Mouse (Mus musculus) stomach, embryonic 14.5 days (tissue): ENCODE data around the gene Bglap3. TPM values are rescaled to one million over a fixed set of nuclear protein-coding genes. Genes with fewer than 3 reads are reported as not detected.
"Not testable (repeated sequence)": the region's sequence is repeated elsewhere in the genome, so short reads cannot be mapped to it uniquely, and the experiment has no call there.

Source experiments
- ATAC-seq: fragments of 200-750 bp; cut with Nextera tagmentation; 2 replicates; pipeline ENCODE4 v1.8.0; 2017; ENCODE audit warnings: low read depth, moderate TSS enrichment; ENCODE audit not compliant: insufficient number of reproducible peaks, insufficient read depth, low FRiP score
- H3K27ac ChIP-seq: fragments of 300-500 bp; sonication (generic); 2 replicates; pipeline ENCODE4 v1.5.1; 2014; ENCODE audit warnings: mild to moderate bottlenecking, low read length, moderate library complexity, mixed read lengths
- H3K27me3 ChIP-seq: fragments of 300-500 bp; sonication (generic); 2 replicates; pipeline ENCODE4 v1.6.1; 2014; ENCODE audit warnings: low read length, control low read depth, mixed read lengths; ENCODE audit not compliant: control insufficient read depth, insufficient read depth
- H3K36me3 ChIP-seq: fragments of 300-500 bp; sonication (generic); 2 replicates; pipeline ENCODE4 v1.6.1; 2014; ENCODE audit warnings: mild to moderate bottlenecking, control low read depth, low read length, moderate library complexity, mixed read lengths; ENCODE audit not compliant: control insufficient read depth, insufficient read depth
- H3K4me1 ChIP-seq: fragments of 300-500 bp; sonication (generic); 2 replicates; pipeline ENCODE4 v1.6.1; 2014; ENCODE audit warnings: low read length, control low read depth, mixed read lengths; ENCODE audit not compliant: control insufficient read depth, insufficient read depth
- H3K4me2 ChIP-seq: fragments of 300-500 bp; sonication (generic); replicated peaks from 2 replicates; pipeline ENCODE4 v1.6.1; 2014; ENCODE audit warnings: low read depth, low read length, control low read depth
- H3K4me3 ChIP-seq: fragments of 300-500 bp; sonication (generic); 2 replicates; pipeline ENCODE4 v1.5.1; 2014; ENCODE audit warnings: low read depth, low read length, control low read depth
- H3K9ac ChIP-seq: fragments of 300-500 bp; sonication (generic); replicated peaks from 2 replicates; pipeline ENCODE4 v1.6.1; 2014; ENCODE audit warnings: low read depth, mild to moderate bottlenecking, control low read depth, low read length, moderate library complexity, mixed read lengths
- H3K9me3 ChIP-seq: fragments of 300-500 bp; sonication (generic); 2 replicates; pipeline ENCODE4 v1.6.1; 2016; ENCODE audit warnings: low read depth, low read length, control low read depth; ENCODE audit not compliant: control insufficient read depth
- WGBS: fragments of 180-500 bp; shearing (Covaris S2); extraction: QIAGEN DNeasy Blood & Tissue Kit; methylation state at CpG from one replicate; pipeline ENCODE4 v1.1.7; 2014; 5-methylcytosine and 5-hydroxymethylcytosine counted together
- polyA plus RNA-seq: library from polyadenylated mRNA; unstranded; fragments of >200 nt; fragmentation: Nextera tagmentation; extraction: Ambion mirVana; gene quantifications from 2 replicates; pipeline ENCODE4 v1.2.1, GENCODE M21; 2014

Gene Bglap3
- polyA plus RNA-seq: 0.45 TPM in 1 of 2 replicates, not detected in the other

- not testable (repeated sequence) for H3K4me2 ChIP-seq, H3K27ac ChIP-seq, ATAC-seq, H3K27me3 ChIP-seq, H3K4me3 ChIP-seq, H3K9me3 ChIP-seq, H3K4me1 ChIP-seq, H3K9ac ChIP-seq, H3K36me3 ChIP-seq
- 92% methylated on average over 9 of the region's 9 CpGs for WGBS
Observed at GRCm38 (mm10) chr3:88372643-88373042, at the start of gene Bglap3. TSS of gene Bglap3 (minus strand) at chr3:88372743.

GRCm38 (mm10) chr3:88422020-88422720 lies 49.6 kb upstream of the Bglap3 start:
- Histone ChIP-seq H3K27me3 (no peaks in the 10 kb centered on the region), H3K36me3 (peaks cover 27% of the 10 kb centered on the region), H3K27ac (peak overlapping the region; percentile 30; the same call in 1 of the 2 replicates), H3K4me3 (no peak overlapping the region), H3K9me3 (no peaks in the 10 kb centered on the region), H3K9ac (no peak overlapping the region; the same call in 1 of the 2 replicates), H3K4me1 (peaks cover 17% of the 10 kb centered on the region), H3K4me2 (no peak overlapping the region)
- 38% methylated on average over 9 of the region's 9 CpGs for WGBS
- peak; percentile 39; the same call in 1 of the 2 replicates for ATAC-seq

- Histone ChIP-seq H3K27me3 (no peaks in the 10 kb centered on the region), H3K9me3 (no peaks in the 10 kb centered on the region), H3K4me2 (no peak overlapping the region), H3K27ac (no peak overlapping the region), H3K4me3 (no peak overlapping the region), H3K9ac (no peak overlapping the region), H3K4me1 (peaks cover 17% of the 10 kb centered on the region), H3K36me3 (peaks cover 37% of the 10 kb centered on the region)
- no peak for ATAC-seq
- WGBS: 94% methylated on average over 19 of the region's 19 CpGs
Observed at GRCm38 (mm10) chr3:88420771-88421170, 48.2 kb upstream of the Bglap3 start.

GRCm38 (mm10) chr3:88418016-88418415 lies 45.5 kb upstream of the Bglap3 start:
- H3K4me2 ChIP-seq: no peak overlapping the region
- H3K27ac ChIP-seq: no peak overlapping the region
- no peak overlapping the region for H3K4me3 ChIP-seq
- no peaks in the 10 kb centered on the region for H3K9me3 ChIP-seq
- peaks cover 48% of the 10 kb centered on the region for H3K36me3 ChIP-seq
- 71% methylated on average over 6 of the region's 6 CpGs for WGBS
- no peak for ATAC-seq
- no peak overlapping the region for H3K9ac ChIP-seq
- no peaks in the 10 kb centered on the region for H3K27me3 ChIP-seq
- peaks cover 7% of the 10 kb centered on the region for H3K4me1 ChIP-seq

GRCm38 (mm10) chr3:88415668-88416067 lies 43.1 kb upstream of the Bglap3 start:
- Histone ChIP-seq H3K27ac (no peak overlapping the region), H3K9ac (no peak overlapping the region), H3K4me3 (no peak overlapping the region), H3K4me2 (no peak overlapping the region), H3K9me3 (no peaks in the 10 kb centered on the region), H3K36me3 (peaks cover 56% of the 10 kb centered on the region), H3K4me1 (peaks cover 3% of the 10 kb centered on the region; the same call in 1 of the 2 replicates), H3K27me3 (no peaks in the 10 kb centered on the region)
- 73% methylated on average over 4 of the region's 4 CpGs for WGBS
- ATAC-seq: no peak

- Histone ChIP-seq H3K27me3 (no peaks in the 10 kb centered on the region), H3K9me3 (no peaks in the 10 kb centered on the region), H3K4me1 (peaks cover 12% of the 10 kb centered on the region; the same call in 1 of the 2 replicates), H3K4me2 (no peak overlapping the region), H3K4me3 (no peak overlapping the region), H3K9ac (no peak overlapping the region), H3K36me3 (peaks cover 30% of the 10 kb centered on the region), H3K27ac (no peak overlapping the region)
- ATAC-seq: no peak
- 91% methylated on average over 11 of the region's 11 CpGs for WGBS
Observed at GRCm38 (mm10) chr3:88412636-88413035, 40.1 kb upstream of the Bglap3 start.

GRCm38 (mm10) chr3:88411681-88412080 lies 39.1 kb upstream of the Bglap3 start:
- Histone ChIP-seq H3K4me2 (no peak overlapping the region), H3K9me3 (no peaks in the 10 kb centered on the region), H3K36me3 (peaks cover 28% of the 10 kb centered on the region), H3K27ac (no peak overlapping the region), H3K4me3 (no peak overlapping the region), H3K27me3 (no peaks in the 10 kb centered on the region), H3K4me1 (peaks cover 12% of the 10 kb centered on the region; the same call in 1 of the 2 replicates), H3K9ac (no peak overlapping the region)
- no peak for ATAC-seq
- 91% methylated on average over 4 of the region's 4 CpGs for WGBS

GRCm38 (mm10) chr3:88410645-88411031 lies 38.1 kb upstream of the Bglap3 start:
- Histone ChIP-seq H3K36me3 (peaks cover 18% of the 10 kb centered on the region), H3K27me3 (no peaks in the 10 kb centered on the region), H3K4me3 (peak overlapping the region; percentile 65), H3K9me3 (no peaks in the 10 kb centered on the region), H3K4me2 (peak overlapping the region; percentile 60), H3K27ac (peak overlapping the region; percentile 97), H3K9ac (peak overlapping the region; percentile 87), H3K4me1 (peaks cover 12% of the 10 kb centered on the region; the same call in 1 of the 2 replicates)
- no peak for ATAC-seq
- 18% methylated on average over 7 of the region's 7 CpGs for WGBS
